Mouse (Mus musculus) liver, postnatal 0 days (tissue): Measurements from ENCODE around the gene Polrmt. TPM values are rescaled to one million over a fixed set of nuclear protein-coding genes. Genes with fewer than 3 reads are reported as not detected.

ENCODE experiments used
- ATAC-seq: fragments of 200-750 bp; cut with Nextera tagmentation; 2 replicates; pipeline ENCODE4 v1.8.0; 2017; ENCODE audit warnings: mild to moderate bottlenecking, moderate library complexity
- DNase-seq: peaks from one replicate; pipeline ENCODE4 v3.0.0-alpha.2; 2016
- H3K27ac ChIP-seq: fragments of 300-500 bp; sonication (generic); 2 replicates; pipeline ENCODE4 v1.5.1; 2014; ENCODE audit warnings: antibody characterized with exemption, moderate library complexity, mild to moderate bottlenecking, low read depth
- H3K27me3 ChIP-seq: fragments of 300-500 bp; sonication (generic); 2 replicates; pipeline ENCODE4 v1.6.1; 2014; ENCODE audit warnings: low read length, control low read depth, mixed read lengths; ENCODE audit not compliant: insufficient read depth
- H3K36me3 ChIP-seq: fragments of 300-500 bp; sonication (generic); replicated peaks from 2 replicates; pipeline ENCODE4 v1.6.1; 2014; ENCODE audit warnings: mild to moderate bottlenecking, control low read depth, low read length, moderate library complexity, mixed read lengths; ENCODE audit not compliant: insufficient read depth
- H3K4me1 ChIP-seq: fragments of 300-500 bp; sonication (generic); 2 replicates; pipeline ENCODE4 v1.6.1; 2014; ENCODE audit warnings: antibody characterized with exemption, mild to moderate bottlenecking, control low read depth; ENCODE audit not compliant: insufficient read depth
- H3K4me2 ChIP-seq: fragments of 300-500 bp; sonication (generic); 2 replicates; pipeline ENCODE4 v1.6.1; 2014; ENCODE audit warnings: low read depth, mild to moderate bottlenecking, low read length, moderate library complexity, mixed read lengths
- H3K4me3 ChIP-seq: fragments of 300-500 bp; sonication (generic); 2 replicates; pipeline ENCODE4 v1.5.1; 2014; ENCODE audit warnings: low read depth, low read length
- H3K9ac ChIP-seq: fragments of 300-500 bp; sonication (generic); replicated peaks from 2 replicates; pipeline ENCODE4 v1.6.1; 2014; ENCODE audit warnings: mild to moderate bottlenecking, moderate library complexity
- H3K9me3 ChIP-seq: fragments of 300-500 bp; sonication (generic); 2 replicates; pipeline ENCODE4 v1.6.1; 2016; ENCODE audit warnings: mild to moderate bottlenecking, control low read depth, low read length, mixed read lengths
- CTCF ChIP-seq: sonication (generic); IDR thresholded peaks from 2 replicates; pipeline ENCODE4 v1.5.1; 2016; ENCODE audit warnings: antibody characterized with exemption, low read depth
- EP300 ChIP-seq: IDR thresholded peaks from 2 replicates; pipeline ENCODE4 v1.6.1; 2016; ENCODE audit warnings: antibody characterized with exemption, low read depth, mild to moderate bottlenecking
- WGBS: fragments of 180-500 bp; shearing (Covaris S2); extraction: QIAGEN DNeasy Blood & Tissue Kit; methylation state at CpG from one replicate; pipeline ENCODE4 v1.1.7; 2014; ENCODE audit not compliant: insufficient replicate concordance; 5-methylcytosine and 5-hydroxymethylcytosine counted together
- polyA plus RNA-seq: library from polyadenylated mRNA; unstranded; fragments of >200 nt; fragmentation: Nextera tagmentation; extraction: Ambion mirVana; gene quantifications from 2 replicates; pipeline ENCODE4 v1.2.1, GENCODE M21; 2015

Gene Polrmt
- 9.9 and 12.6 TPM in 2 replicates for polyA plus RNA-seq

DNA sequence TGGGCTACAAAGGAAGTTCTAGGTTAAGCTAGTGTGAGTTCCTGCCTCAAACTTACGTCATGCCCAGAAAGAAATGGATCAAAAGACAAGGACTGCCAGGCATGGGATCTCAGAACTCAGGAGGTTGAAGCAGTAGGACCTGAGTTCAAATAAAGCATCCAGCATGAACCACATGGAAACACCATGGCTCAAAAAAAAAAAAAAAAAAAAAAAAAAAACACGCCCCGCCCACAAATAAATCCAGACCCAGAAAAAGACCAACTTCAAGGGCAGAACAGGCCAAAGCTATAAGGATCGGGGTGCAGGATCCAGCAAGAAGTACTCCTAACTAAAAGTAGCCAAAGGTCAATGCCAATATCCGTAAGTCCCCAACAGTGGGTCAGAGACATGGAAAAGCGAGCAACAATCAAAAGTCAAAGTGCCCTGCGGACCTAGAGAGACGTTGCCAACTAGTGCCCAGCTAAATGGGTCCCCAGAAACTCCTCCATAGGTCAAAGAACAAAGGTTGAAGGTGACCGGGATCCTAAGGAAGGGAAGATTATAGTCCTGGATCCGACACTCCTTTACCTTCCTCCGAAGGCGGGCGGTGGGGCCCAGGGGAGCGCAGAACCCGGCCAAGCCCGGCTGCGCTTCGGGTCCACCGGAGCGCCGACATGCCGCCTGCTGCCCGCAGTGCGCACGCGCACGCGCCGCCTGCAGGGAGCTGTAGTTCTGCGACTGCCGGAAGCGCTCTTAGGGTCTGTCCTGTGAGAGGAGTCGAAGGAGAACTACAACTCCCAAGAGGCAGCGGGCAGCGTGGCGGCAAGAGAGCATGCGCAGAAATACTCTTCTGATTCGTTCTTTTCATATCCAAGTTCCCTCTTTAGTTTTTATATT is at the start of gene Polrmt:
Polrmt (minus strand) TSS at position 684 of the 876 bp plus-strand sequence.
- peak; percentile 62 for TF ChIP-seq CTCF
- no peak for TF ChIP-seq EP300
- ATAC-seq (peak; percentile 99), DNase-seq (peak; percentile 95)
- Histone ChIP-seq H3K27ac (peak within 1 kb of the TSS; percentile 19), H3K27me3 (no peaks in the 10 kb centered on the region), H3K9ac (peak within 1 kb of the TSS; percentile 54), H3K9me3 (no peaks in the 10 kb centered on the region), H3K4me3 (peak within 1 kb of the TSS; percentile 55), H3K4me2 (peak within 1 kb of the TSS; percentile 76), H3K36me3 (peaks cover 13% of the 10 kb centered on the region), H3K4me1 (peaks cover 16% of the 10 kb centered on the region)
- WGBS = 3% methylated on average over 38 of the region's 38 CpGs

DNA sequence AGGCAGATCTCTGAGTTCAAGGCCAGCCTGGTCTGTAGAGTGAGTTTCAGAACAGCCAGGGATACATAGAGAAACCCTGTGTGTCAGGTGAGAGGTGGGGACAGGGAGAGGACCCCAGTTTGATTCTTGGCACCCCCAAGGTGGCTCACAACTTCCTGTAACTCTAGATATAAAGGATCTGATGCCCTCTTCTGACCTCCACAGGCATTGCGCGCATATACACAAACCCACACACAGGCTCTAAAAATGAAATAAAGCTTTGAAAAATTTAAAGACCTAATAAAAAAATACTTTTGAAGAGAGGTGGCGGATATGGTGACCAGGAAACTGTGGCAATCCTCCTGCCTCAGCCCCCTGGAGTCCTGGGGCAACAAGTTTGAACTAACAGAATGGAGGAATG is 49.5 kb upstream of the Polrmt start:
- no peak; the same call in 1 of the 2 replicates for TF ChIP-seq CTCF
- TF ChIP-seq EP300 = no peak
- H3K9me3 ChIP-seq = no peaks in the 10 kb centered on the region

DNA sequence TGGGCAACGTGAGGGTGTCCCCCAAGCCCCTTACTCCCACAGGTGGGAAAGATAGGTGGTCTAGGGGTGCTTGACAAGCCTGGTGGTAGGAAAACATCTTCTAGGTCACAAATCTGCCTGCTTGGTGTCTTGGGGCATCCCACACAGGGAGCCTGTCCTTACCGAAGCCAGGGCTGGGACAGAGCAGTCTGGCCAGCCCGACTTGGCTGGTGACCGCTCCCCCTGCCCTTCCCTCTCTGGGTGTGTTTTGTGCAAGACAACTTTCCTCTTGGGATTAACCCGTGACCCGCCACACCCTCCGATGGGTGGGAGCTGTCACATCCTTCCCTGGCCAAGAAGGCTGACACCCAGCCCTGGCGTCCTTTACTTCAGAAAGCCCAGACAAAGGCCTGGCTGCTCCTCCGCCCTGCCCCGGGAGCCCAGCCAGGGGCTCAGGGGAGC is 48.1 kb upstream of the Polrmt start:
- ATAC-seq = no peak
- Histone ChIP-seq H3K27ac (peak overlapping the region; percentile 56), H3K36me3 (no peaks in the 10 kb centered on the region), H3K4me2 (peak overlapping the region; percentile 87), H3K4me1 (peaks cover 12% of the 10 kb centered on the region), H3K4me3 (peak overlapping the region; percentile 70), H3K27me3 (no peaks in the 10 kb centered on the region), H3K9ac (peak overlapping the region; percentile 70), H3K9me3 (no peaks in the 10 kb centered on the region)
- WGBS = 32% methylated on average over 10 of the region's 10 CpGs
- no peak for TF ChIP-seq EP300
- no peak for TF ChIP-seq CTCF
- no peak for DNase-seq

More for the DNA sequence above, 49.5 kb upstream of the Polrmt start:
- DNase-seq = no peak
- no peaks in the 10 kb centered on the region for H3K36me3 ChIP-seq
- no peak overlapping the region for H3K9ac ChIP-seq
- no peak overlapping the region for H3K27ac ChIP-seq
- 86% methylated on average over 3 of the region's 3 CpGs for WGBS
- H3K4me1 ChIP-seq = peaks cover 12% of the 10 kb centered on the region
- no peaks in the 10 kb centered on the region for H3K27me3 ChIP-seq
- H3K4me3 ChIP-seq = no peak overlapping the region
- ATAC-seq = no peak
- H3K4me2 ChIP-seq = no peak overlapping the region

DNA sequence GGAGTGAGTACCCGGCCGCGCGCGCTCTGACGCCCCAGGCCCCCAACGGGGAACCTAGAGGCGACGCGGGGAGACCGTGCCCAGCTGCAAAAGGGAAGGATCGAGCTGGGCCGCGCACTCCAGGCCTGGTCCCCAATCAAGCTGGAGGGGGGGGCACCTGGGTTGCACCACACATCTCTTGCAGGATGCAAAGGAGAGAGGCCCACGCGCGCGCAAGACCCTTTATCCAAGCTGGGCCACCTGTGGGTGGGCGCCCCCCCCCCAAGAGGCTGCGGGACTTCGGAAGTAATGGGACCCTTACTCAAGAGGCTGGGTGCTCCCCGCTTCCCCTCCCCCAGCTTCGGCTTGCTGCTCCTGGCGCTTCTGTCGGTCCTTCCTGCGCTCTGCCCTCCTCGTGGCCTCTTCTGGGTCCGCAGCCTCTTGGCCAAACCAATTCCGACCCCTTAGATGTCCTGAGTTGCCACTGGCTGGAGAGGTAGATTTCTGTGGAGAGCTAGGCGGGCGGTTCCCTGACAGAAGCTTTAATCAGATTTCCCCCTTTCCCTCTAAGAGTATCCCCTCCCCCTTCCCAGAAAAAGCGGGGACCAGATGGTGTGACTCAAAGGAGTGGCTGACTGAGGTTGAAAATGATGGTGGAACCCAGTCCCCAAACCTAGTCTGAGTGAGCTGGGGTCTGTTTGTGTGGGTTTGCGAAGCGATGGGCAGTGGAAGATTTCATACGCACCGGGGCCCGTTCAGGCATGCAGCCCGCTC is 47.5 kb upstream of the Polrmt start:
- no peaks in the 10 kb centered on the region for H3K9me3 ChIP-seq
- TF ChIP-seq CTCF (no peak), EP300 (no peak)
- ATAC-seq (no peak; the same call in 1 of the 2 replicates), DNase-seq (peak; percentile 52)
- H3K4me1 ChIP-seq = peaks cover 15% of the 10 kb centered on the region
- no peaks in the 10 kb centered on the region for H3K27me3 ChIP-seq
- peak overlapping the region; percentile 56 for H3K27ac ChIP-seq
- H3K4me3 ChIP-seq = peak overlapping the region; percentile 70
- WGBS = 11% methylated on average over 37 of the region's 38 CpGs
- peak overlapping the region; percentile 70 for H3K9ac ChIP-seq
- H3K4me2 ChIP-seq = peak overlapping the region; percentile 87
- no peaks in the 10 kb centered on the region for H3K36me3 ChIP-seq

DNA sequence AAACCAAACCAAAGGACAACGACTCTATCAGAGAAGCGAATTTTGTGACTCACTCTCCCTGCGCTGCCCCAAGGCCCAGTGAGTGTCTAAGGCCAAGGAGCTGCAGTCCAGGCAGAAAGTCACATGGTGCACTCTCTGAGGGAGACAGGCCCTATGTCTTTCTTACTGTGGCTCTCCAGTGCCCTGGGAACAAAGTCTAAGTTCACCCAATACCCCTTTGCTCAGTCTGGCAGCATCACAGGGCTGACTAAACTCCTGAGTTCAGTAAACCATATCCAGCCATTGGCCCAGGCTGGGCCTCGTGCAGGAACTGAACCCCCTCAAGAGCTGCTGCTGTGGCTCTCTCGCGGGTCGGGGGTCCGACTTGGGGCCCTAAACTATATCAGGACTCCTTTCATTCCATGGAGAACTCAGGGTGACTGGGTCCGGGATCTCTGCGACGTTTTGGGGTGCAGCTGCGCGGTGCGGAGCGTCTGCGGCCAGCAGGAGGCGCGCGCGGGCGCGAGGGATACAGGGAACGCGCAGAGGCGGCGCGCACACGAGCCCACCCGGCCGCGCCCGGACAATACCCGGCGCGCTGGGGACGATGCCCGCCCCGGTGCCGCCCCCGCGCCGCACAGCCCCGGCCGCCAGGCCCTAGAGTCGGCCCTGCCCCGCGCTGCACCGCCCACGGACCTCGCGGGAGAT is 46.8 kb upstream of the Polrmt start, which contains the start of gene Palm:
Palm (plus strand) TSS at position 522 of the 687 bp plus-strand sequence.
- Histone ChIP-seq H3K9me3 (no peaks in the 10 kb centered on the region), H3K4me1 (peaks cover 15% of the 10 kb centered on the region), H3K36me3 (no peaks in the 10 kb centered on the region), H3K27ac (peak within 1 kb of the TSS; percentile 56), H3K27me3 (no peaks in the 10 kb centered on the region), H3K4me2 (peak within 1 kb of the TSS; percentile 87), H3K4me3 (peak within 1 kb of the TSS; percentile 70), H3K9ac (peak within 1 kb of the TSS; percentile 70)
- peak; percentile 77 for DNase-seq
- peak; percentile 56 for ATAC-seq
- TF ChIP-seq CTCF (peak; percentile 83), EP300 (no peak)
- 4% methylated on average over 51 of the region's 51 CpGs for WGBS
